Mouse (Mus musculus) mesoderm, embryonic 11.5 days (tissue): ENCODE data around the gene Pus3.
"Not testable (repeated sequence)": the region's sequence is repeated elsewhere in the genome, so short reads cannot be mapped to it uniquely, and the experiment has no call there.

ENCODE experiments used
- DNase-seq: peaks from one replicate; pipeline ENCODE4 v3.0.0-alpha.2; 2012; ENCODE audit warnings: low read depth, low spot score

The Pus3 gene

GRCm38 (mm10) chr9:35545704-35546103, 12.7 kb upstream of the Pus3 start:
- no peak for DNase-seq

- DNase-seq, result no peak
Observed at GRCm38 (mm10) chr9:35546745-35547144, 11.7 kb upstream of the Pus3 start.

- DNase-seq, result no peak
Observed at GRCm38 (mm10) chr9:35548455-35548854, 9.9 kb upstream of the Pus3 start.

- no peak for DNase-seq
Observed at GRCm38 (mm10) chr9:35556494-35557102, 1.8 kb upstream of the Pus3 start.

GRCm38 (mm10) chr9:35559009-35559890, 855 bp downstream of the Pus3 start:
- DNase-seq, result peak; percentile 95

- no peak for DNase-seq
Observed at GRCm38 (mm10) chr9:35561076-35561475, 2.7 kb downstream of the Pus3 start.

GRCm38 (mm10) chr9:35561583-35561982, 3.2 kb downstream of the Pus3 start:
- no peak for DNase-seq

GRCm38 (mm10) chr9:35564536-35565240, 6.3 kb downstream of the Pus3 start:
- DNase-seq, result no peak

- no peak for DNase-seq
Observed at GRCm38 (mm10) chr9:35567995-35568394, 9.6 kb downstream of the Pus3 start.

- DNase-seq, result peak; percentile 97
Observed at GRCm38 (mm10) chr9:35569571-35570534, 11.5 kb downstream of the Pus3 start, which contains the start of the genes Pate2 and Hyls1. TSS of gene Pate2 (plus strand) at chr9:35570284. TSS of gene Hyls1 (minus strand) at chr9:35570398.

- DNase-seq, result no peak
Observed at GRCm38 (mm10) chr9:35570663-35571062, 12.3 kb downstream of the Pus3 start.

GRCm38 (mm10) chr9:35574416-35574815, 16.0 kb downstream of the Pus3 start:
- no peak for DNase-seq

GRCm38 (mm10) chr9:35587674-35588073, 29.3 kb downstream of the Pus3 start:
- no peak for DNase-seq

- peak; percentile 33 for DNase-seq
Observed at GRCm38 (mm10) chr9:35592903-35593302, 34.5 kb downstream of the Pus3 start.

- DNase-seq, result no peak
Observed at GRCm38 (mm10) chr9:35607647-35608405, 49.4 kb downstream of the Pus3 start.

- no peak for DNase-seq
Observed at GRCm38 (mm10) chr9:35611841-35612240, 53.4 kb downstream of the Pus3 start, which contains the start of gene Pate4. TSS of gene Pate4 (minus strand) at chr9:35611941.

- DNase-seq, result peak; percentile 2
Observed at GRCm38 (mm10) chr9:35614005-35614404, 55.6 kb downstream of the Pus3 start.

GRCm38 (mm10) chr9:35616784-35617183, 58.4 kb downstream of the Pus3 start:
- DNase-seq, result not testable (repeated sequence)
